Comparison of ENCODE assay signal across 9 mouse cellular contexts in genomic region chr13:39440907-39441306, GRCm38 (mm10).
DNase-seq lines count a peak whose midpoint lies in the region; ATAC-seq and TF ChIP-seq lines count a peak whose summit lies in the region.
"Had no signal": no experiment of that assay in that cellular context is flagged by ENCODE, and none has a peak within 500 bp of the region (broad histone marks: within the 10 kb centered on the region; RNA-seq: fewer than 3 reads in every experiment).

No protein-coding gene starts in this region.

- TF ChIP-seq POLR2A in CH12.LX (IDR thresholded peaks at IDR 0.05; ENCODE audit: low read depth, low read length): no peak

- no peak overlapping the region for H3K4me3 ChIP-seq in CH12.LX (replicated peaks in 1 of 3; ENCODE audit: low read depth in 2 of 3, low read length in 2 of 3, poor library complexity in 1 of 3)
- no peak overlapping the region for H3K4me3 ChIP-seq in lung, postnatal 0 days (ENCODE audit: low read depth, low read length)
- H3K4me3 ChIP-seq: limb, embryonic 15.5 days had no signal

- WGBS in lung, postnatal 0 days: 10% methylated on average over 8 of the region's 8 CpGs

- H3K4me1 ChIP-seq in CH12.LX (ENCODE audit: control insufficient read depth in 1 of 2, insufficient read depth in 2 of 2): peaks cover 0 to 16% of the 10 kb centered on the region in 2 experiments; a peak in 2 of 4 replicates
- no peaks in the 10 kb centered on the region for H3K4me1 ChIP-seq in lung, postnatal 0 days (ENCODE audit: insufficient read depth, low read depth, low read length)
- H3K4me1 ChIP-seq: limb, embryonic 15.5 days had no signal

- H3K79me2 ChIP-seq in CH12.LX (replicated peaks; ENCODE audit: control insufficient read depth, extremely low read depth, insufficient read depth, poor library complexity, severe bottlenecking): no peaks in the 10 kb centered on the region

- in situ Hi-C loops in CH12.LX (cut with MboI; ENCODE audit: low pct_ligation_motif_present, low pct_unique_long_range_greater_than_20kb, low sequenced_read_pairs): loop anchor here (25.0 kb wide), 1 partner anchor 1321 kb away; no protein-coding TSS in a partner anchor

- ATAC-seq in lung, postnatal 0 days: no peak
- ATAC-seq in monocyte, adult 5-6 weeks (replicated peaks; ENCODE audit: insufficient number of reproducible peaks, low FRiP score, low TSS enrichment, poor library complexity, severe bottlenecking): no peak

- no peak overlapping the region for H3K4me2 ChIP-seq in CH12.LX (ENCODE audit: insufficient read depth, low read depth, poor library complexity, severe bottlenecking)
- H3K4me2 ChIP-seq in lung, postnatal 0 days (replicated peaks; ENCODE audit: low read depth, low read length): no peak overlapping the region
- H3K4me2 ChIP-seq: limb, embryonic 15.5 days had no signal

- TF ChIP-seq EP300 in CH12.LX (IDR thresholded peaks at IDR 0.05; ENCODE audit: low read length): no peak
- TF ChIP-seq EP300 in lung, postnatal 0 days (IDR thresholded peaks at IDR 0.05): no peak

- TF ChIP-seq CTCF in CH12.LX (conservative IDR thresholded peaks at IDR 0.05 in 1 of 2, IDR thresholded peaks at IDR 0.05 in 1 of 2; ENCODE audit: low read depth in 2 of 2, low read length in 2 of 2): peak; percentile 55 to 77
- peak; percentile 90 for TF ChIP-seq CTCF in lung, postnatal 0 days (IDR thresholded peaks at IDR 0.05)

- dilution Hi-C loops in CH12.LX (cut with MboI; ENCODE audit: extremely low pct_ligation_motif_present, extremely low pct_unique_long_range_greater_than_20kb, low sequenced_read_pairs): no loop called here

- H3K9ac ChIP-seq in CH12.LX (ENCODE audit: insufficient read depth, low read depth): no peak overlapping the region
- no peak overlapping the region for H3K9ac ChIP-seq in lung, postnatal 0 days (replicated peaks; ENCODE audit: low read depth)
- H3K9ac ChIP-seq: limb, embryonic 15.5 days had no signal

- H3K36me3 ChIP-seq in CH12.LX (replicated peaks in 1 of 2; ENCODE audit: control insufficient read depth in 1 of 2, insufficient read depth in 1 of 2, low read length in 1 of 2): no peaks in the 10 kb centered on the region
- H3K36me3 ChIP-seq in lung, postnatal 0 days (ENCODE audit: insufficient read depth, low read length): no peaks in the 10 kb centered on the region
- H3K36me3 ChIP-seq: limb, embryonic 15.5 days had no signal

- DNase-seq in CH12.LX (ENCODE audit: extremely low read depth): peak; percentile 55
- peak; percentile 35 to 50 for DNase-seq in adrenal gland, adult 18-20 months (ENCODE audit: low spot score in 2 of 2)
- peak; percentile 74 for DNase-seq in embryo, embryonic 10 days (ENCODE audit: low spot score)
- DNase-seq in gastrocnemius, postnatal 4 days (ENCODE audit: low spot score in 2 of 2): peak; percentile 38 to 40
- peak; percentile 52 to 78 for DNase-seq in layer of hippocampus, adult 18-20 months (ENCODE audit: low spot score in 2 of 2)
- peak; percentile 64 for DNase-seq in lung, postnatal 0 days (ENCODE audit: low spot score)
- peak; percentile 59 to 78 for DNase-seq in right cerebral cortex, postnatal 10 days (ENCODE audit: low spot score in 2 of 2)

- TF ChIP-seq RAD21 in CH12.LX (IDR thresholded peaks at IDR 0.05; ENCODE audit: low read depth, low read length): peak; percentile 58

- H3K27ac ChIP-seq in CH12.LX (ENCODE audit: insufficient read depth, low read depth): no peak overlapping the region
- H3K27ac ChIP-seq in lung, postnatal 0 days (ENCODE audit: low read length): no peak overlapping the region
- H3K27ac ChIP-seq: limb, embryonic 15.5 days had no signal

- H3K27me3 ChIP-seq in CH12.LX (replicated peaks): no peaks in the 10 kb centered on the region
- H3K27me3 ChIP-seq in lung, postnatal 0 days (replicated peaks; ENCODE audit: insufficient read depth, low read length): no peaks in the 10 kb centered on the region
- H3K27me3 ChIP-seq: limb, embryonic 15.5 days had no signal

- no peaks in the 10 kb centered on the region for H3K9me3 ChIP-seq in CH12.LX (replicated peaks; ENCODE audit: low read length)
- H3K9me3 ChIP-seq in lung, postnatal 0 days (ENCODE audit: low read length): no peaks in the 10 kb centered on the region
- H3K9me3 ChIP-seq: limb, embryonic 15.5 days had no signal

TF ChIP-seq in CH12.LX, 34 proteins besides CTCF, POLR2A, EP300 and RAD21:
- peak; percentile 7; the same call in 1 of the 2 replicates for TF ChIP-seq SMC3 (IDR thresholded peaks at IDR 0.05; ENCODE audit: low read depth, low read length)
- no peak for TF ChIP-seq UBTF (IDR thresholded peaks at IDR 0.05; ENCODE audit: low read depth, low read length)
